Mouse (Mus musculus): Measurements from ENCODE around the gene Foxred1.

DNA sequence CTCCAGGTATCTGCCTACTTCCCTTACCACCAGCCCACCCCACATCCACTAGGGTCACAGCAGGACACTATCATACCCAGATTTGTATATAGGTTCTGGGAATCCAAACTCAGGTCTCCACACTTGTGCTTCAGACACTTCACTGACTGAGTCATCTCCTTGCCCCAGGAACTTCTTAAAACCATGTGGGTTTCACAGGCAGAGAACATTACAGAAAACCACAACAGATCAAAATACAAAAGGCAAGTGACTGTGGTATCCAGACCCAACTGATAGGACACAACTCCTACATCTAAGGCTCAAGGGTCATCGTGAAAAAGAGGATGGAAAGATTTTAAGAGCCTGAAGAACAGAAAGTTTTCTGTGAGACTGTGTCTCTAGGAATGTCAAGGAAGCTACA is 37.5 kb downstream of the Foxred1 start:
- TF ChIP-seq CTCF (IDR thresholded peaks at IDR 0.05; ENCODE audit: low read depth, low read length) (no peak), POLR2A (IDR thresholded peaks at IDR 0.05; ENCODE audit: borderline replicate concordance, low read depth, low read length) (no peak)

All from bone marrow macrophage, adult 2 months (primary cell).